Comparison of ENCODE assay signal across 11 mouse cellular contexts in the genomic region with DNA sequence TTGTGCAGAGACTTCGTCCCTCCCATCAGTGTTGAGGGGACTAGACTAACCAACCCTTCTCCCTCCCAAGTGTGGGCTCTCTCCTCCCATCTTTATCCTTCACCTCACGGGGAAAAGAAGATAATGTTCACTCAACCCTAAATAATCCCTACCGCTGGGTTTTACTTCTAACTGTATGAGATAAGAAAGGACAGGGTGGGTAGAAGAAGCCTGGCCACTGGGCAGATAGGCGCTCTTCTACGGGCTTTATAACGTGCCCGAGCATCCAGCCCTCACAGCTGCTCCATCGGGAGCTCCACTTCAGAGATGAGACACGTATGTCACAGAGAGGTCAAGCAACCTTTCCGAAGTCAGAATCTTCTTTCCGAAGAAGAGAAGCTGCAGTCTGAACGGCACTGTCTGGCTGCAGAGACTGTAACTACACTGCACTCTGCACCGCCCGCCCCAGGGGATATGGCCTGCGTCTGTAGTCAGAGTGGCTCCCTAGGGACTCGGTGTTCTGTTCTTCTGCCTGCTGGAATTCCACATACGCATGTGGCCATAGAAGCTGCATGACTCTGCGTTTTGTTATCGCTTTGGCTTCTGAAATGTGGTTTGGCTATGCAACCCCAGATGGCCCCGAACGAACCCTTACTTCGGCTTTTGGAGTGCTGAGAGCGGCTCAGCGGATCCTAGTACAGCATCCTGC. TPM values are rescaled to one million over a fixed set of nuclear protein-coding genes. Genes with fewer than 3 reads are reported as not detected.
DNase-seq lines count a peak whose midpoint lies in the region; ATAC-seq and TF ChIP-seq lines count a peak whose summit lies in the region.
"Had no signal": no experiment of that assay in that cellular context is flagged by ENCODE, and none has a peak within 500 bp of the region (broad histone marks: within the 10 kb centered on the region; RNA-seq: fewer than 3 reads in every experiment).

No protein-coding gene starts in this region.

- H3K9me3 ChIP-seq in G1E (replicated peaks) = no peaks in the 10 kb centered on the region
- H3K9me3 ChIP-seq in liver, embryonic 11.5 days (ENCODE audit: control insufficient read depth, low read length) = no peaks in the 10 kb centered on the region
- H3K9me3 ChIP-seq: limb, embryonic 12.5 days had no signal

- peak overlapping the region; percentile 66 for H3K4me2 ChIP-seq in liver, embryonic 11.5 days
- H3K4me2 ChIP-seq: limb, embryonic 12.5 days; midbrain, embryonic 11.5 days had no signal

- H3K27me3 ChIP-seq in G1E (ENCODE audit: insufficient read depth, low read length) = no peaks in the 10 kb centered on the region
- H3K27me3 ChIP-seq in liver, embryonic 11.5 days (replicated peaks; ENCODE audit: control insufficient read depth, insufficient read depth, low read length) = no peaks in the 10 kb centered on the region
- H3K27me3 ChIP-seq: limb, embryonic 12.5 days; Patski had no signal

- peak overlapping the region; percentile 65; the same call in 1 of the 2 replicates for H3K4me3 ChIP-seq in G1E (ENCODE audit: low read depth, low read length)
- peak overlapping the region; percentile 17; the same call in 1 of the 2 replicates for H3K4me3 ChIP-seq in liver, embryonic 11.5 days (ENCODE audit: low read depth, low read length)
- H3K4me3 ChIP-seq: limb, embryonic 12.5 days had no signal

- TF ChIP-seq CTCF in G1E (IDR thresholded peaks at IDR 0.05; ENCODE audit: low read depth, low read length) = no peak

- peak overlapping the region; percentile 74 for H3K27ac ChIP-seq in liver, embryonic 11.5 days (ENCODE audit: low read depth, low read length)
- H3K27ac ChIP-seq: limb, embryonic 12.5 days had no signal

- H3K9ac ChIP-seq in liver, embryonic 11.5 days (ENCODE audit: low read depth, low read length) = peak overlapping the region; percentile 41
- H3K9ac ChIP-seq: limb, embryonic 12.5 days had no signal

- DNase-seq in 3T3-L1 (ENCODE audit: low read depth, low spot score) (peak; percentile 33), G1E (ENCODE audit: low spot score) (peak; percentile 71)
- DNase-seq in heart, adult 8-10 months (ENCODE audit: low spot score) = peak; percentile 87
- peak; percentile 36 for DNase-seq in liver, embryonic 11.5 days (ENCODE audit: low spot score)
- DNase-seq in urinary bladder, postnatal 14 days (ENCODE audit: low spot score) = no peak
- DNase-seq in right cerebral cortex, postnatal 25 days = no peak
- no peak for DNase-seq in ovary, postnatal 14 days (ENCODE audit: low spot score)
- DNase-seq: thymus, adult 18-20 months had no signal

- 50% methylated on average over 24 of the region's 24 CpGs for whole genome bisulfite sequencing in liver, embryonic 11.5 days

- H3K36me3 ChIP-seq in G1E (replicated peaks) = peaks cover 66% of the 10 kb centered on the region
- H3K36me3 ChIP-seq in liver, embryonic 11.5 days (ENCODE audit: control insufficient read depth, insufficient read depth, low read length) = peaks cover 14% of the 10 kb centered on the region; the same call in 1 of the 2 replicates

- peaks cover 63% of the 10 kb centered on the region for H3K4me1 ChIP-seq in G1E (ENCODE audit: insufficient read depth, low read depth, low read length)
- H3K4me1 ChIP-seq in liver, embryonic 11.5 days (replicated peaks; ENCODE audit: control insufficient read depth, insufficient read depth, low read length) = peaks cover 28% of the 10 kb centered on the region
- H3K4me1 ChIP-seq: limb, embryonic 12.5 days had no signal

- ATAC-seq in G1E (ENCODE audit: extremely low read depth, insufficient number of reproducible peaks, low FRiP score, poor library complexity, severe bottlenecking) = peak; percentile 79
- peak; percentile 83 for ATAC-seq in liver, embryonic 11.5 days (replicated peaks; ENCODE audit: low FRiP score)
- ATAC-seq: Patski had no signal

RNA-seq across cellular contexts. Expression of a gene that starts 18.7 kb away (rescaled TPM):
- total RNA-seq in G1E (2014; fragmentation: Nextera tagmentation) (19.7 and 28.5 TPM in 2 replicates), G1E (2017) (26.9 and 36.6 TPM in 2 replicates)
- polyA plus RNA-seq in G1E (2012) = 7.5 and 7.7 TPM in 2 replicates
- total RNA-seq in heart, adult 8-10 months (2022) = 10 to 100 TPM; 19.3 to 22.2 (median 20.0) TPM
- 26.1 and 30.8 TPM in 2 replicates for polyA plus RNA-seq in liver, embryonic 11.5 days (2014; fragmentation: Nextera tagmentation; extraction: Ambion mirVana)

RNA-seq across cellular contexts. Expression of a gene that starts 54.4 kb away (rescaled TPM):
- total RNA-seq in G1E (2014; fragmentation: Nextera tagmentation) (not detected in 2 replicates), G1E (2017) (under 0.01 and 0.16 TPM in 2 replicates)
- not detected in 2 replicates for polyA plus RNA-seq in G1E (2012)
- total RNA-seq in heart, adult 8-10 months (2022) = 10 to 100 TPM; 40.6 to 54.7 (median 46.2) TPM
- 2.9 and 3.6 TPM in 2 replicates for polyA plus RNA-seq in liver, embryonic 11.5 days (2014; fragmentation: Nextera tagmentation; extraction: Ambion mirVana)

Comparison
In these comparisons a context has a peak if more than half of its experiments do, and no peak if none do; other contexts are left out.
1. DNase-seq: peak in 3T3-L1 (single experiment), G1E (single experiment), heart, adult 8-10 months (single experiment) and liver, embryonic 11.5 days (single experiment); none in urinary bladder, postnatal 14 days (single experiment), right cerebral cortex, postnatal 25 days (single experiment) and ovary, postnatal 14 days (single experiment).
2. RNA of a gene that starts 54.4 kb away (total RNA-seq): 40.6 to 54.7 TPM in heart, adult 8-10 months; under 0.01 to 0.16 TPM in G1E; every median in the first group is over 10 times any median in the second.